Mouse (Mus musculus) right cerebral cortex, postnatal 14 days (tissue): ENCODE measurements around the gene Cacna1c.
A peak's percentile ranks its signal among the peaks of the same experiment; 100 is the strongest.

Source experiments
- DNase-seq: peaks from one replicate; pipeline ENCODE4 v3.0.0; 2022

The Cacna1c gene

DNA sequence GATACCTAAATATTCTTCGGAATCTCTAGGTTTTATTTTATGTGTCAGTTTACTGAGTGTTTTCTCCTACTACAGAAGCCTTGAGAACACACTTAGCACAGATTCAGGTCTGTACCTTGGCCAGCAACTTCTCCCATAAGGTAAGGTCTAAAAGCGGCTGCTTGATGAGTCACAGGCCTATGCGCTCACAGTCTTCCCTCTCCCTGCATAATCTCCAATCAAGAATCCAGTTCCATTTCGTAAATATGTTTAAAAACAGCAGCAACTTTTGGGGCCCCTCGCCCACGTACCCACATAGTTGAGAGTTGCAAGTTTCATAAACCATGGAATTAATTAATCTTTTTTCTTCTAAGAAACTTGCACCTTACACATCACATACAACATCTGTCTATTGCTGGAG lies 423.6 kb downstream of the Cacna1c start:
- DNase-seq: no peak

DNA sequence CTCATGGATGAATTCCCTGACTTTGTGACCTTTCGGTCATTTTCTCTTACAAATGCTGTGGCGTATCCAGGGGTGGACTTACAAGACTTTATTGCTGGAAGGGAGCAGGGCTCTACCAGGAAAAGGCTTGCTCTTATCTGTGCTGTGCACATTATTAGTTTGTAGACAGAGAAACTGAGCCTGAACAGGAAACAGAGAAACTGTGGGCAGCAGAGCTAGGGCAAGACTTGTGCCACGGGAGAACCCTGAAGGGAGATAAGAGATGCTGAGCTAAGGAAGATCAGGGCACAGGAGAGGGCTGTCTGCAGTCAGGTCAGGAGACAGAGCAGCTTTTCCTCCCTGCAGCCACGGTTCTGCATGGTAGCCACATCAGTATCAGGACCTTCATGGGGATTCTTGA lies 425.1 kb downstream of the Cacna1c start:
- DNase-seq: no peak

DNA sequence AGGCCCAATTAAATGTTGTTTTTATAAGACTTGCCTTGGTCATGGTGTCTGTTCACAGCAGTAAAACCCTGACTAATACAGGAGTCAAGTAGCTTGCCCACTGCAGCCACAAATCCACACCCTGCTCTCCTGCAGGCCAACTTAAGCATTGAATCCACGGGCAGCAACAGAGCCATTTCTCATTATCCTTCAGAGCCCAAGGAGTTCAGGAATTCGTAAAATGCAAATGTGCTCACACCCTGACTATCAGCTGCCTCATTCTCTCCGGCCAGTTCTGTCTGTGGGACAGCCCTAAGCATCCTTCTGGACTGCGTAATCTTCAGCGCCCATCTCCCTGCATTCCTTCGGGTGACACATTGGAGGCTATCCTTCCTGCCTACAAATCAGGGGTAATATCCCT lies 425.8 kb downstream of the Cacna1c start:
- DNase-seq: no peak

DNA sequence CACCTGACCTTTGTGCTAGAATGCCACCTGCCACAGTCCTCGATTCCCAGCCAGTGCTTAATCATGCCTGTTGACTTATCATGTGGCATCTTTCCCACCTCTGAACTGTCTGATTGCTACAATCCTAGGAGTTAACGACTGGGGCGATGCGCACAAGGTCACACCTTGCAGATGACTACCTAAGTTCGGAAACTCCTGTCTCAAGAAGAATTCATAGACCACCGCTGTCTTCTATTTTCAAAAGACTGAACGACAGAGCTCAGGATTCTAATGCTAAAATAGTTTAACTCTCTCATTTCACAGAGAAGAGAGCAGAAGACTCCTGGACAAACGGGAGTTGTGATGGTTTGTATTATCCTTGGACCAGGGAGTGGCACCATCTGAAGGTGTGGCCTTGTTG lies 426.4 kb downstream of the Cacna1c start:
- no peak for DNase-seq

DNA sequence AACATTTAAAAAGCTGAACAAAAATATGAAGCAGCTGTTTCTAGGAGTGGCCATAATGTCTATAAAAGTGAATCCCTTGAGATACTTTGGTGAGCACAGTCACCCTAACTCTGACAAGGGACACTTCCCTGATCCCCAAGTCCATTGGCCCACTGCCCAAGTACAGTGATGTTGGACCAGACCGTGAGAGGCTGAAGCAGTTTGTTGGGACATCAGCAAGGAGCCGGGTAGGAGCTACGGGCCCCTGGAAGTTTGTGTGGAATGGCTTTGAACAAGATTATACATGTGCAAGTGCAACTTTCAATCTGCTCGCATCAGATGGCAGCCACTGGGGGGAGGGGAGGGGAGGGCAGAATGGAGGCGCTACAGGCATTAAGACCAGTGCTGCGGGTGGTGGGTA lies 428.5 kb downstream of the Cacna1c start:
- DNase-seq: no peak

GRCm38 (mm10) chr6:118765261-118765660 lies 431.0 kb downstream of the Cacna1c start:
- no peak for DNase-seq

DNA sequence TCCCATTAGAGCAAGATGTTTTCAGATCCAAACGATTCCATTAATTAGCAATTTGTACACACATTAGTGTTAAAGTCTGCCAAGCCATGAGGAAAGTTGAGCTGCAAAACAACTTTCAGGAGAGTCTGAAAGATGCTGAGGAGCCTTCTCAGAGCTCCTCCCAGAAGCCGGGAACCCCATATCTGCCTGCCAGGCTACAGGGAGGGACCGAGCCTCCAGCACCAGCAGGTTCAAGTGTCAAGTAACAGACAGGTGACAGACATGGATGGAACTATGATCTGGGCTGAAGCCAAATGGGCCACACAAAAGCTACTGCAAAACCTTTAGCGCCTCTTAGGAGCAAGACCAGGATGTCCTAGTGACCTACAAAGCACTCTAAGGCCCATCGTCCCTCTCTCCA lies 437.2 kb downstream of the Cacna1c start:
- no peak for DNase-seq

DNA sequence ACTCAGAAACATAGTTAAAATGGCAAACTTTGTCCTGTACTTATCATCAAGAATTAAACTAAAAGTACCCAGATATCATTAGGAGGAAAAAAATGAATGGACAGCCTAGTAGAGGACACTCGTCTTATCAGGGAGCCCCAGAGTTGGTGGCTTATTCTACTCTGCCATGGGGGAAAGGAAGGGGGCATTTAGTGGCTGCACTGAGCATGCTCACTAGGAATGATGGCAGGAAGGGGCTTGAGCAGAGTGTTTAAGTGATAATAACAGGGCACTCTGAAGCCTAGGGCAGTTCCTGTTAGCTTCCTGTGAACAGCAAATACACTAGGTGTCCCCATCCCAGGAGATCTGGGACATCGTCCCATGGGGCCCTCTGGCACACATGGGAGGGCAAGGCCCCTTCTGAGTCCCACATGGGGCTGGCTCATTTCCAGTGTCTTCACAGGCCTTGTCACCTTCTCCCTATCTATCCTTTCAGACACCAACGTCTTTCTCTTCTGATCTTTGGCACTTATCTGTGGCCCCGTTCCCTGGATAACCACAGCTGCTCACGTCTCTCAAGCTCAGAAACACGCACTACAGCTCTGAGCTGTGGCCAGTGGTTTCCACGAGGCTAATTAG lies 437.8 kb downstream of the Cacna1c start:
- DNase-seq: no peak

DNA sequence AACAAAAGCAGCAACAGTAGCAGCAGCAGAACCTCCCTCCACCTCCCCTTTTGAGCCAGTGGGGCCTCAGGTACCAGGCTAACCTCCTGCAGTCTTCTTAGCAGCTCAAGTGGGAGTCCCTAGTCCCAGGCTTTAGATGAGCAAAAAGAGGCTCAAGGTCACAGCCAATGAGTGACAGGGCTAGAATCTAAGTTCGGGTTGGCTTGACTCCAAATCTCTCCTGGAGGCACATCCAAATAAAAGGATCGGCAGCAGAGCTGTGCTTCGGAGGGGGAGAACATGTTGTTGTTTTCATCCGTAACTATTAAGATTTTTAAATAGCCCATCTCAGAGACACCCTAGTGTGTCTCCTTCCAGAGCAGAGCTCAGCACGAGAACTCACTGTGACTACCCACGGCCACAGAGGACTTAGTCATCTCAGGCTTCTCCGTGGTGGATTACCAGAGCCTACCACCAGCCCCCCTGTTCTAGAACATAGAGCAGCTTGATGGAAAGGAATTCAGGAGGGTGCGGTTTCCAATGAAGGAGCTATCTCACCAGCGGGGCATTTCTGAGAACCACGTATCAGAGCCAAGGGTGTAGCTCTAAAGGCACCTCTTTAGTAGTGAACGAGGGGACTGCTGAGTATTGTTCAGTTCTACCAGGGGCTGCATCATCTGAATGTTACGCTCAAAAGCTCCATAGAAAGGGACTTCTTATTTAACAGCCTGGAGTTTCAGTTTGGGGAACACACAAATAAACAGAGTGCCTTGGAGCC lies 438.5 kb downstream of the Cacna1c start:
- no peak for DNase-seq

DNA sequence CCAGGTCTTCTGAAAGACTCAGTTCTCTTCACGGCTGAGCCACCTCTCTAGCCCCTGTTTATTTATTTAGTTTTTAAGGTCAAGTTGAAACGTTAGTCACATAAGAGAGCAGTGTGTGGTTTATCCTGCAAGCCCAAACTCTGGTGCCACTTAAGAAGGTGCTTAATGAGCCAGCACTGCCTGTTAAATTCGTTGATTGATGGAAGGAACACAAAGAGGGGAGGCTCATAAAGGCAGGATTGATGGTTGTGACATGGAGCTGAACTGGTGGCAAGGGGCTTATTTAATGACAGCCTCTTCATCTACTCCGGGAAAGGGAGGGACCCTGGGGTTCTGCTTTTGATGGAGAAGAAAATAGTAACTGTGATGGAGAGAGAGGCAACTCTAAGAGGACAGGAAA lies 439.7 kb downstream of the Cacna1c start:
- DNase-seq: no peak

DNA sequence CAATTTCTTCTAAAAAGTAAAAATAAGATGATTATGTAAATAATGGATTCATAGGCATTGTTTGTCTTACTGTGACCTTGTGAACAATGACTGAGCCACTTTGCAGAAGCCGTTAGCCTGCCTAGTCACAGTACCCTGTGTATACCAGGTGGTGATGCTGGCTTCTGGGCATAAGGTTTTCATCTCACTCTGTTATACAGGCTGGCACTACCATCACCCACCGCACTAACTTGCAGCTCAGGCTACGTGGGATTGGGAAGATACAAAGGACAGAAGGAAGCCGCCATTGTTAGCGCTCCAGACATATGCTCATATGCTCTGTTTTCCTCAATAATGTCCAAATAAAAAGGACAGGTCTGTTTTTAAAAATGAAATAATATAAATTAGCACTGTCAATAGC lies 440.4 kb downstream of the Cacna1c start:
- no peak for DNase-seq

DNA sequence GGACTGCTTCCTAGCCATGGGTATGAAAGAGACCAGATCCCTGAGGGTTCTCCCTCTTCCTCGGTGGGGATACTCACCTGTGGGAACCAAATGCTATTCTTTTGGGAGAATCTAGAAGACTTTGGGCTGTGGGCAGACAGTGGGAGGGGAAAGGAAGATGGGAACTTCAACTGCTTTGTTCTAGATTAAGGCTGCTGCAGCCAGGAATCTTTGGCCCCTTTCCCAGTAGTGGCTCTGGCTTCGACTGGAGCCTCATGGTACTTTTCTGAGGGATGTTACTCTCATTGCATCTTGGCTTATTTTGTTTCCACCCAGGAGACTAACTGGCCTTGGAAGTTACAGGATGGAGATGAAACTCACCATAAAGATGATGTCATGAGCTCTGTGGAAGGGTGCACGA lies 441.8 kb downstream of the Cacna1c start:
- peak; percentile 36 for DNase-seq

- DNase-seq: no peak
Observed at GRCm38 (mm10) chr6:118753787-118754186, 442.4 kb downstream of the Cacna1c start.

DNA sequence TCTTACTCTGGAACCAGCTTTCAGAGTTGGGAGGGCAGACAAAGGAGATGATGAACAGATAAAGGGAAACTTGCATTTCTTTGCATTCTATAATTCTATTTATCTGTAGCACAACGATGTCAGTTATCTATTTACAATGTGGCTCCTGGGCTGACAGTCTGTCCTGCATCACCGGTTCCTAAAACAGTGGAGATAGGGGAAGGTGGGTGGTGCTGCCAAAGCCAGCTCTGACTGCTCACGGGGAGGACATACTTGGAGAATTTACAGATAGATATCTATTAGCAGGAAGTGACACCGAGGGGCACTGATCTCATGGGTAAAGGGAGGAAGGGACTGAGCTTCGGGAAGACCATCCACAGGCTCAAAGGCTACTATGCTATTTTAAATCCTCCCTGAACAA lies 443.2 kb downstream of the Cacna1c start:
- DNase-seq: no peak

DNA sequence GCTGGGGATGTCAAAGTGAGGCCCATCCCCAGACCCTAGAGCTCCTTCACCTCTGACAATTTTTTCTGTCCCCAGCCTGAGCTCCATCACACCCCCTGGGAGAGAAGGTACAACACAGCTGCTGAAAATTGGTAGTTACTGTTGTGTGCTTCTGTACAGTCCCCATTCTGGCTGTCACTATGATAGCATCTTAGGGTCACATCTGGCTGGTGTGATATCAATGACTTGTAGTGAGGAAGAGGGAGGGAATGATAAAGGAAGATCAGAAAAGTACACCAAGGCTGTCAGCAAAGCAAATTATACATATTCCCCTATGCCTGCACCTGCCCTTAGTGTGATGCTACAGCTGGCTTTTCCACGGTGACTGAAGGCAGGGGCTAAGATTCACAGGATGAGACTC lies 446.9 kb downstream of the Cacna1c start:
- DNase-seq: no peak

DNA sequence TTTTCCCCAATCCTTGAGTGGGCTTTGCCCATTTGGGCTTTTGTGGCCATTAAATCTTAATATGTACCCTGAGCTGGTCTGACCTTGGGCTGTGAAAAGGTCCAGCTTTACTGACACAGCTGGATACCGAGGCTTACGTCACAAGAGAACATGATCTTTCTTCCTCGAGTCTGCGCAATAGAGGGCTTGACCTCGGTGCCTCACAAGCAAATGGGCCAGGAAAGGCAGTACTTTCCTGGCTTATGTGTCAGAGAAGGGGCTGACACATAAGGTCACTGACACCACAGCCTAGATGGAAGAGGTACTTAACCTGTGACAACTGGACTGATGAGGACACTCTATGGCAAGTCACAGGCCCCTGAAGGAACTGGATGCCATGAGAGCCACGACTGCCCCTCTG lies 453.5 kb downstream of the Cacna1c start:
- DNase-seq: no peak

- DNase-seq: no peak
Observed at GRCm38 (mm10) chr6:118741841-118742240, 454.4 kb downstream of the Cacna1c start.

DNA sequence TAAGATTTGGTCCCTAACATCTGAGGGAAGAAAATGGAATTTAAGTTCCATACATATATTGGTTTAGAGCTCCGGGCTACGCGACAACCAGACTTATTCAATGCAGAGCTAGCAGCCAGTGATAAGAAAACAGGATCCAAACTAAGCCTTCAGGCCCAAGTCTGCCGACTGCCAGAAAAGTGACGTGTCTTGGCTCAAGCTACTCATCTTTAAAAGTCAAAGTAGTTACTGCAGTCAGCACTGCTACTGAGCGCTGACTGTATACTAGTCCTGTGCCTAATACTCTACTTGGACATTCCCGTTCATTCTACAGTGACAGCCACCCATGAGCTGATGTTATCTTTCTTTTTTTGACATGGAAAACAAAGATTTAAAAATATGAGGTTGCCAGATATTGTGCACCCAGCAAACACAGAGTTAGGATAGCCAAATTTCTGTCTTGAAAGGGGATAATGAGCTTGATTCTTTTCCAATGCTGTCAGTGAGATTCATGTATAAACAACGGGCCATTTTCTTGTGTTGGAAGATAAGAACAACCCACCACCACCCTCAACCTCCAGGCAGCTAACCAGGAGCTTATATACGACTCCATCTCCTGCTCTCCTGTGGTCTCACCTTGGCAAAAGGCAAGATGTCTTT lies 456.1 kb downstream of the Cacna1c start:
- DNase-seq: peak; percentile 22

DNA sequence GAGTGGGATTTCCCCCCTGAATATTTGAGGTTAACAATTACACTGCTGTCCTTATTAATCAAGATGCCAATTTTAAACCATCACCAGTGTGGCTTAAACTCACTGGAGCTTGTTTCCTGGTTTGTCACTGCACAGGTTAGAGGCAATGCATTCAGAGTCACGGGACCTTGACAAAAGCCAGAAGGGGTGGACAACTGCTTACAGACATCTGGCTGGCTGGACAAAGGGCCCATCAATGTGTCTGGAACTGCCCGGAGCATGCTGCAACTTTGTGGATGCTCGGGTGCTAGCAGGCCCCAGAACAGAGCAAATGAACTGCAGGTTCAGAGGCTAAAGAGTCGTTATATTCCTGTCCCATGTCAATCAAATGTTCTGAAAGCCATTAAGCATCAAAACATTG lies 456.9 kb downstream of the Cacna1c start:
- DNase-seq: no peak

DNA sequence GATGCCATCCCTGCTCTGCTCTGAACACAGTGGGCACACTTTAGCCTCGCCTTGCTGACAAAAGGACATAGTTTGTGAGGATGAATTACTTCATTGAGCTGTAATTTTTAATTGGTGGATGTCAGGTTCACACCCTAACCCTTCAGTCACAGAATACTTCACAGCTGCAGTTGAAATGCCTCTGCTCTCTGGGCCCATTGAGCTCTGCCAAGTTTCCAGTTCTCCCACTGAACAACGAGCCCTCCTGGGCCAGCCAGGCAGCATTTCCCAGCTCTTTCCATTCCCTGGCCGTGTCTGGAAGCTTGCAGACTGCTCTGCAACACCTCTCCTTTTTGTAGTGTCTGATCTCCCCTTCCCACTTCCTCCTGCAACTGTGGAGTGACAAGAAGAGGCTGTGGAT lies 457.6 kb downstream of the Cacna1c start:
- no peak for DNase-seq

DNA sequence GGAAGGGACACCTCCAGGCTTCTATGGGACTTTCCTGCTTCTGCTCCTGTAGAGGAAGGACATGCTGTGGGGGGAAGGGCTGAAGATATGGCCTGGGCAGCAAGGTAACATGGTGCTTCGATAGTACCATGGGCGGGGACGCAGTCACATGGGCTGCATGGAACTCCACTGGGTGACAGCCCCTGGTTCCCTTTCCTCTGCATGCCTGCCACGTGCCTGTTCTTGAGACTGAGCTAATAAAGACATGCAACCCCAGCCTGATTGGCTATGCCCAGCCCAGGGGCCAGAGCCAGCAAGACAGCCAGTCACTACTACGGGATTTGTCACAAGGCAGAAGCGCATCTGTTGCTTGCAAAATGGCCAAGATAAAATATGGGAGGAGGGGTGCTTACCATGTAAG lies 459.1 kb downstream of the Cacna1c start:
- no peak for DNase-seq

DNA sequence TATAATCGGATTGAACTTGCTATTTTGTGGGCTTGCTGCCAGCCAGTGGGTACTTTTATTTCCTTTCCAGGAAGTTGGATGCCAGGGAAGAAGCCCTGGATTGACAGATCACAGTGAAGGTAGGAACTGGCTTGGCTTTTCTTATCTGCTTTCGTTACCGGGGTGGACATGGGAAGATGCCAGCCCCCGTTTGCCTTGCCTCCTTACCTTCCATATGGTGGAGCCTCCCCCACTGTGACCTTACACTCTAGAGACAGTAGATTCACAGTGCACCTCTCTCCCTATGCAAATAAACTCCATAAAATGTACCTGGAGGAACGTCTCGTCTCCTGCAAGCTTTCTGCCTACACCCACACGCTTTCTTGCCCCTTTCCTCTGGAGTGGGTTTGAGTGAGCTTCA lies 459.7 kb downstream of the Cacna1c start:
- no peak for DNase-seq

- no peak for DNase-seq
Observed at GRCm38 (mm10) chr6:118735145-118735544, 461.1 kb downstream of the Cacna1c start.

GRCm38 (mm10) chr6:118731937-118732336 lies 464.3 kb downstream of the Cacna1c start:
- no peak for DNase-seq

- DNase-seq: no peak
Observed at GRCm38 (mm10) chr6:118724908-118725307, 471.3 kb downstream of the Cacna1c start.
